ENCODE assay signal across 16 mouse cellular contexts in genomic region chr17:29423991-29424390, GRCm38 (mm10).
"Had no signal": no experiment of that assay in that cellular context is flagged by ENCODE, and none has a peak within 500 bp of the region (broad histone marks: within the 10 kb centered on the region; RNA-seq: fewer than 3 reads in every experiment).

No protein-coding gene starts in this region.

- H3K9me3 ChIP-seq: midbrain, embryonic 13.5 days; neural tube, embryonic 13.5 days; neural tube, embryonic 15.5 days; stomach, embryonic 15.5 days had no signal

- H3K9ac ChIP-seq: lung, embryonic 14.5 days; midbrain, embryonic 13.5 days; neural tube, embryonic 13.5 days; neural tube, embryonic 15.5 days; stomach, embryonic 15.5 days had no signal

- H3K36me3 ChIP-seq: midbrain, embryonic 13.5 days; neural tube, embryonic 13.5 days; neural tube, embryonic 15.5 days; stomach, embryonic 15.5 days had no signal

- DNase-seq: lung, adult 18-20 months; lung, embryonic 14.5 days; lung, postnatal 10 days; lung, postnatal 4 days; retina, postnatal 1 day; right cerebral cortex, adult 18-20 months; right cerebral cortex, postnatal 25 days; right cerebral cortex, postnatal 4 days; thymus, adult 2 months; thymus, postnatal 25 days; thymus, postnatal 4 days had no signal

- H3K4me3 ChIP-seq: midbrain, embryonic 13.5 days; myocyte; neural tube, embryonic 13.5 days; neural tube, embryonic 15.5 days; stomach, embryonic 15.5 days had no signal

- H3K27ac ChIP-seq: midbrain, embryonic 13.5 days; neural tube, embryonic 13.5 days; neural tube, embryonic 15.5 days; stomach, embryonic 15.5 days had no signal

- H3K4me1 ChIP-seq: midbrain, embryonic 13.5 days; neural tube, embryonic 13.5 days; neural tube, embryonic 15.5 days; stomach, embryonic 15.5 days had no signal

- H3K27me3 ChIP-seq: neural tube, embryonic 13.5 days; neural tube, embryonic 15.5 days; stomach, embryonic 15.5 days had no signal
